Mouse (Mus musculus): ENCODE measurements at regions not wholly inside any gene's neighbourhood (a gene's known extent, or its start where the extent isn't known, plus 50 kb on each side); places are given as distances from the start of the nearest gene placed in this dataset.

- DNase-seq: no peak
- intact Hi-C loops (cut with DNase I): no loop called here
Observed at GRCm38 (mm10) chr4:39817675-39818074, 325.2 kb upstream of the Aco1 start.

GRCm38 (mm10) chr4:39833634-39834033 lies 309.2 kb upstream of the Aco1 start:
- DNase-seq: no peak
- intact Hi-C loops (cut with DNase I): no loop called here
